Mouse (Mus musculus) hindbrain, embryonic 12.5 days (tissue): ENCODE measurements around the gene Cyba. TPM values are rescaled to one million over a fixed set of nuclear protein-coding genes. Genes with fewer than 3 reads are reported as not detected.

Experiments used
- ATAC-seq: fragments of 200-750 bp; cut with Nextera tagmentation; 2 replicates; pipeline ENCODE4 v1.8.0; 2017; ENCODE audit warnings: moderate TSS enrichment; ENCODE audit not compliant: low FRiP score
- H3K27ac ChIP-seq: fragments of 300-500 bp; sonication (generic); 2 replicates; pipeline ENCODE4 v1.5.1; 2016; ENCODE audit warnings: mild to moderate bottlenecking
- H3K27me3 ChIP-seq: fragments of 300-500 bp; sonication (generic); 2 replicates; pipeline ENCODE4 v1.6.1; 2016; ENCODE audit warnings: mild to moderate bottlenecking
- H3K36me3 ChIP-seq: fragments of 300-500 bp; sonication (generic); 2 replicates; pipeline ENCODE4 v1.6.1; 2016; ENCODE audit warnings: mild to moderate bottlenecking
- H3K4me1 ChIP-seq: fragments of 300-500 bp; sonication (generic); 2 replicates; pipeline ENCODE4 v1.6.1; 2016
- H3K4me2 ChIP-seq: fragments of 300-500 bp; sonication (generic); replicated peaks from 2 replicates; pipeline ENCODE4 v1.6.1; 2016; ENCODE audit warnings: mild to moderate bottlenecking
- H3K4me3 ChIP-seq: fragments of 300-500 bp; sonication (generic); 2 replicates; pipeline ENCODE4 v1.5.1; 2016; ENCODE audit warnings: mild to moderate bottlenecking
- H3K9ac ChIP-seq: fragments of 300-500 bp; sonication (generic); 2 replicates; pipeline ENCODE4 v1.6.1; 2016; ENCODE audit warnings: mild to moderate bottlenecking, moderate library complexity
- H3K9me3 ChIP-seq: fragments of 300-500 bp; sonication (generic); replicated peaks from 2 replicates; pipeline ENCODE4 v1.6.1; 2016; ENCODE audit warnings: mild to moderate bottlenecking
- WGBS: fragments of 180-500 bp; shearing (Covaris S2); methylation state at CpG from one replicate; pipeline ENCODE4 v1.1.7; 2016; 5-methylcytosine and 5-hydroxymethylcytosine counted together
- polyA plus RNA-seq: library from polyadenylated mRNA; unstranded; fragments of >200 nt; fragmentation: Nextera tagmentation; extraction: Ambion mirVana; gene quantifications from 2 replicates; pipeline ENCODE4 v1.2.1, GENCODE M21; 2016

The Cyba gene
- polyA plus RNA-seq, 1 experiment from 2014 or later = 62.1 TPM

- Histone ChIP-seq H3K4me1 (no peaks in the 10 kb centered on the region), H3K9me3 (no peaks in the 10 kb centered on the region), H3K36me3 (peaks cover 97% of the 10 kb centered on the region), H3K27me3 (no peaks in the 10 kb centered on the region), H3K27ac (no peak overlapping the region), H3K4me3 (no peak overlapping the region), H3K9ac (no peak overlapping the region), H3K4me2 (no peak overlapping the region)
- WGBS = 86% methylated on average over 9 of the region's 9 CpGs
- no peak for ATAC-seq
Measured at GRCm38 (mm10) chr8:122405146-122405805, 27.5 kb downstream of the Cyba start.

- Histone ChIP-seq H3K4me2 (no peak overlapping the region), H3K9me3 (no peaks in the 10 kb centered on the region), H3K4me3 (no peak overlapping the region), H3K4me1 (no peaks in the 10 kb centered on the region), H3K27me3 (no peaks in the 10 kb centered on the region), H3K36me3 (peaks cover 83% of the 10 kb centered on the region), H3K9ac (no peak overlapping the region), H3K27ac (no peak overlapping the region)
- no peak for ATAC-seq
- WGBS = 94% methylated on average over 9 of the region's 9 CpGs
Measured at GRCm38 (mm10) chr8:122398186-122398585, 34.5 kb downstream of the Cyba start.

GRCm38 (mm10) chr8:122395291-122395690 lies 37.4 kb downstream of the Cyba start:
- ATAC-seq = no peak
- H3K27me3 ChIP-seq = no peaks in the 10 kb centered on the region
- 85% methylated on average over 6 of the region's 6 CpGs for WGBS
- H3K4me3 ChIP-seq = no peak overlapping the region
- no peak overlapping the region for H3K4me2 ChIP-seq
- H3K9ac ChIP-seq = no peak overlapping the region
- H3K36me3 ChIP-seq = peaks cover 73% of the 10 kb centered on the region
- no peaks in the 10 kb centered on the region for H3K9me3 ChIP-seq
- no peak overlapping the region for H3K27ac ChIP-seq
- no peaks in the 10 kb centered on the region for H3K4me1 ChIP-seq

GRCm38 (mm10) chr8:122393717-122394116 lies 39.0 kb downstream of the Cyba start:
- Histone ChIP-seq H3K27me3 (no peaks in the 10 kb centered on the region), H3K27ac (no peak overlapping the region), H3K36me3 (peaks cover 71% of the 10 kb centered on the region), H3K4me1 (no peaks in the 10 kb centered on the region), H3K9ac (no peak overlapping the region), H3K4me2 (no peak overlapping the region), H3K4me3 (no peak overlapping the region), H3K9me3 (no peaks in the 10 kb centered on the region)
- no peak for ATAC-seq

GRCm38 (mm10) chr8:122390758-122391157 lies 42.0 kb downstream of the Cyba start:
- no peaks in the 10 kb centered on the region for H3K4me1 ChIP-seq
- H3K27me3 ChIP-seq = no peaks in the 10 kb centered on the region
- ATAC-seq = no peak
- peaks cover 83% of the 10 kb centered on the region for H3K36me3 ChIP-seq
- H3K4me3 ChIP-seq = no peak overlapping the region
- H3K9me3 ChIP-seq = no peaks in the 10 kb centered on the region
- H3K4me2 ChIP-seq = no peak overlapping the region
- WGBS = 87% methylated on average over 3 of the region's 3 CpGs
- H3K27ac ChIP-seq = no peak overlapping the region
- H3K9ac ChIP-seq = no peak overlapping the region

- Histone ChIP-seq H3K9me3 (no peaks in the 10 kb centered on the region), H3K27ac (no peak overlapping the region), H3K27me3 (no peaks in the 10 kb centered on the region), H3K4me1 (no peaks in the 10 kb centered on the region), H3K9ac (no peak overlapping the region), H3K4me2 (no peak overlapping the region), H3K4me3 (no peak overlapping the region), H3K36me3 (peaks cover 87% of the 10 kb centered on the region)
- WGBS = 91% methylated on average over 3 of the region's 3 CpGs
- ATAC-seq = no peak
Measured at GRCm38 (mm10) chr8:122389357-122389756, 43.4 kb downstream of the Cyba start.

GRCm38 (mm10) chr8:122383039-122383438 lies 49.7 kb downstream of the Cyba start:
- 90% methylated on average over 4 of the region's 4 CpGs for WGBS
- Histone ChIP-seq H3K4me1 (peaks cover 6% of the 10 kb centered on the region), H3K4me3 (no peak overlapping the region), H3K27me3 (no peaks in the 10 kb centered on the region), H3K4me2 (no peak overlapping the region), H3K9ac (0 out of 2 replicates have a peak overlapping the region, but pooled peaks have one; percentile 2), H3K36me3 (peaks cover 60% of the 10 kb centered on the region), H3K27ac (no peak overlapping the region), H3K9me3 (no peaks in the 10 kb centered on the region)
- ATAC-seq = no peak

GRCm38 (mm10) chr8:122376365-122377231 lies 56.1 kb downstream of the Cyba start, which contains the start of gene Zc3h18:
Zc3h18 (plus strand) TSS chr8:122376609.
- peak within 1 kb of the TSS; percentile 91 for H3K4me2 ChIP-seq
- H3K9me3 ChIP-seq = no peaks in the 10 kb centered on the region
- H3K9ac ChIP-seq = peak within 1 kb of the TSS; percentile 89
- peaks cover 10% of the 10 kb centered on the region for H3K36me3 ChIP-seq
- peak within 1 kb of the TSS; percentile 97 for H3K4me3 ChIP-seq
- peak within 1 kb of the TSS; percentile 91 for H3K27ac ChIP-seq
- H3K27me3 ChIP-seq = no peaks in the 10 kb centered on the region
- WGBS = under 1% methylated on average over 91 of the region's 107 CpGs
- H3K4me1 ChIP-seq = peaks cover 20% of the 10 kb centered on the region
- peak; percentile 93 for ATAC-seq

GRCm38 (mm10) chr8:122375751-122376364 lies 56.9 kb downstream of the Cyba start:
- Histone ChIP-seq H3K4me2 (peak overlapping the region; percentile 48), H3K27me3 (no peaks in the 10 kb centered on the region), H3K4me1 (peaks cover 20% of the 10 kb centered on the region), H3K9ac (peak overlapping the region; percentile 89; the same call in 1 of the 2 replicates), H3K36me3 (peaks cover 7% of the 10 kb centered on the region), H3K9me3 (no peaks in the 10 kb centered on the region), H3K4me3 (peak overlapping the region; percentile 97), H3K27ac (peak overlapping the region; percentile 66; the same call in 1 of the 2 replicates)
- WGBS = 25% methylated on average over 13 of the region's 13 CpGs
- ATAC-seq = peak; percentile 35

- no peaks in the 10 kb centered on the region for H3K27me3 ChIP-seq
- WGBS = 93% methylated on average over 7 of the region's 7 CpGs
- peak overlapping the region; percentile 23; the same call in 1 of the 2 replicates for H3K9ac ChIP-seq
- no peak overlapping the region for H3K27ac ChIP-seq
- H3K4me1 ChIP-seq = peaks cover 20% of the 10 kb centered on the region
- ATAC-seq = no peak
- no peak overlapping the region; the same call in 1 of the 2 replicates for H3K4me3 ChIP-seq
- no peaks in the 10 kb centered on the region for H3K9me3 ChIP-seq
- peaks cover 4% of the 10 kb centered on the region for H3K36me3 ChIP-seq
- H3K4me2 ChIP-seq = peak overlapping the region; percentile 48
Measured at GRCm38 (mm10) chr8:122375320-122375719, 57.4 kb downstream of the Cyba start.
